Mouse (Mus musculus): ENCODE data around the gene Krt7. TPM values are rescaled to one million over a fixed set of nuclear protein-coding genes. Genes with fewer than 3 reads are reported as not detected.

The Krt7 gene
- polyA plus RNA-seq (2021) = 5.1 TPM

GRCm38 (mm10) chr15:101410775-101411174, at the start of gene Krt7:
Gene Krt7, plus strand, starts transcription at chr15:101411043.
- POLR2A ChIA-PET = no interaction called here
- no peak for TF ChIP-seq CTCF (IDR thresholded peaks at IDR 0.05)
- in situ Hi-C loops (cut with MboI; ENCODE audit: low pct_unique_long_range_greater_than_20kb) = no loop called here
- DNase-seq (ENCODE audit: low read depth, low spot score) (no peak), ATAC-seq (peak; percentile 36)
- CTCF ChIA-PET = interaction anchor here (1.1 kb wide), 1 partner anchor 69 kb away, joined by 3 read pairs; no protein-coding TSS in a partner anchor
- no peaks in the 10 kb centered on the region for H3K27me3 ChIP-seq

GRCm38 (mm10) chr15:101362393-101363010, 48.3 kb upstream of the Krt7 start:
- no peak for DNase-seq (ENCODE audit: low read depth, low spot score)
- TF ChIP-seq CTCF (IDR thresholded peaks at IDR 0.05) = no peak
- in situ Hi-C loops (cut with MboI; ENCODE audit: low pct_unique_long_range_greater_than_20kb) = no loop called here
- CTCF ChIA-PET = interaction anchor here (0.9 to 1.7 kb wide), 5 partner anchors 19 to 703 kb away, joined by 3 to 8 read pairs (median 4); no protein-coding TSS in a partner anchor
- ATAC-seq = no peak
- POLR2A ChIA-PET = no interaction called here
- H3K27me3 ChIP-seq = no peaks in the 10 kb centered on the region

- in situ Hi-C loops (cut with MboI; ENCODE audit: low pct_unique_long_range_greater_than_20kb) = no loop called here
- ChIA-PET POLR2A (no interaction called here), CTCF (interaction anchor here (0.9 to 1.7 kb wide), 3 partner anchors 20 to 23 kb away, joined by 3 to 8 read pairs (median 4); no protein-coding TSS in a partner anchor)
- ATAC-seq (no peak), DNase-seq (ENCODE audit: low read depth, low spot score) (no peak)
- TF ChIP-seq CTCF (IDR thresholded peaks at IDR 0.05) = no peak
- no peaks in the 10 kb centered on the region for H3K27me3 ChIP-seq
Measured at GRCm38 (mm10) chr15:101363933-101364332, 46.9 kb upstream of the Krt7 start.

DNA sequence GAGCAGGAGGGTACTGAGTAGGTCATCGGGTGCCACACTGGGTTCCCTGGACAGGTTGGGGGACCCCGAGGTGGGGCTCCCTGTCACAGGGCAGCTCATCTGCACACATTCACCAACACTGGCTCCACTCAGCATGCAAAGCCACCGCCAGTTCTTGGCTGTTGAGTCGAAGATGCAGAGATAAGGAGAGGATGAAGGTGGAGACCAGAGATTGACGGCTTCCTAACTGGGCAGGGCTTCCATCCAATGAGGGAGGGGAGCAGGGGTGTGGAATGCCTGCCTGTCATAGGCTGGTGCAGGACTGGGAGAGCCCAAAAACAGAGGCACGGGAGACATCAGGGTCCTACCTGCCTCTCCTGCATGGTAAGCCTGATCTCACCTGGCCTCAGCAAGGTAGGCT, 46.4 kb upstream of the Krt7 start:
- TF ChIP-seq CTCF (IDR thresholded peaks at IDR 0.05) = no peak
- in situ Hi-C loops (cut with MboI; ENCODE audit: low pct_unique_long_range_greater_than_20kb) = no loop called here
- no peak for DNase-seq (ENCODE audit: low read depth, low spot score)
- CTCF ChIA-PET = interaction anchor here (0.9 to 1.7 kb wide), 2 partner anchors 12 to 23 kb away, joined by 3 to 4 read pairs; no protein-coding TSS in a partner anchor
- POLR2A ChIA-PET = no interaction called here
- no peaks in the 10 kb centered on the region for H3K27me3 ChIP-seq
- ATAC-seq = no peak

GRCm38 (mm10) chr15:101364891-101365671, 45.8 kb upstream of the Krt7 start:
- ChIA-PET POLR2A (no interaction called here), CTCF (interaction anchor here (1.7 kb wide), 1 partner anchor 11 kb away, joined by 4 read pairs; no protein-coding TSS in a partner anchor)
- ATAC-seq (no peak), DNase-seq (ENCODE audit: low read depth, low spot score) (no peak)
- TF ChIP-seq CTCF (IDR thresholded peaks at IDR 0.05) = no peak
- H3K27me3 ChIP-seq = no peaks in the 10 kb centered on the region
- in situ Hi-C loops (cut with MboI; ENCODE audit: low pct_unique_long_range_greater_than_20kb) = no loop called here

- ChIA-PET POLR2A (no interaction called here), CTCF (interaction anchor here (1.7 kb wide), 1 partner anchor 11 kb away, joined by 4 read pairs; no protein-coding TSS in a partner anchor)
- ATAC-seq (no peak), DNase-seq (ENCODE audit: low read depth, low spot score) (no peak)
- TF ChIP-seq CTCF (IDR thresholded peaks at IDR 0.05) = no peak
- in situ Hi-C loops (cut with MboI; ENCODE audit: low pct_unique_long_range_greater_than_20kb) = no loop called here
- no peaks in the 10 kb centered on the region for H3K27me3 ChIP-seq
Measured at GRCm38 (mm10) chr15:101365721-101366120, 45.1 kb upstream of the Krt7 start.

DNA sequence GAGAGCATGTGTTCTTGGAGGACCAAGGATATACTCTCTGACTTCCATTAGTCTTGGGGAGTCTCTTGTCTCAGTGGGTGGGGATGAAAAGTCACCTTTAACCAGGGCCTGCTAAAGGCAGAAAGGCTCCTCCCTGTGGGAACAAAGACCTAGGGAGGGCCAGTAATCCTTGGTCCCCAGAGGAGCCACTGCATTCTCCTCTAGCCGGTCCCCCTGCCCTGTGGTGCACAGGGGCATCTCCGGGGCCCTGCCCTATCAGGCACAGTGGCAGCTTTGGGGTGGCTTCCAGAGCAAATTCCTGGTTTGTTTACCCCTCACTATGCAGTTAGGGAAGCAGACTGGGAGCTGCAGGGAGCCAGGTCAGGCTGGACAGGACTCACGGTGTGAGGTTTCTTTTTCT, 44.4 kb upstream of the Krt7 start:
- ATAC-seq = no peak
- no peak for DNase-seq (ENCODE audit: low read depth, low spot score)
- TF ChIP-seq CTCF (IDR thresholded peaks at IDR 0.05) = no peak
- CTCF ChIA-PET = interaction anchor here (1.5 kb wide), 1 partner anchor 618 kb away, joined by 3 read pairs; no protein-coding TSS in a partner anchor
- H3K27me3 ChIP-seq = no peaks in the 10 kb centered on the region
- POLR2A ChIA-PET = interaction anchor here (0.5 kb wide), 1 partner anchor 749 kb away, joined by 4 read pairs; no protein-coding TSS in a partner anchor
- in situ Hi-C loops (cut with MboI; ENCODE audit: low pct_unique_long_range_greater_than_20kb) = no loop called here

- in situ Hi-C loops (cut with MboI; ENCODE audit: low pct_unique_long_range_greater_than_20kb) = no loop called here
- POLR2A ChIA-PET = no interaction called here
- no peak for DNase-seq (ENCODE audit: low read depth, low spot score)
- TF ChIP-seq CTCF (IDR thresholded peaks at IDR 0.05) = no peak
- H3K27me3 ChIP-seq = no peaks in the 10 kb centered on the region
- ATAC-seq = no peak
- CTCF ChIA-PET = interaction anchor here (1.5 to 1.6 kb wide), 2 partner anchors 24 to 617 kb away, joined by 3 to 4 read pairs; no protein-coding TSS in a partner anchor
Measured at GRCm38 (mm10) chr15:101366926-101367325, 43.9 kb upstream of the Krt7 start.

GRCm38 (mm10) chr15:101367497-101367896, 43.3 kb upstream of the Krt7 start:
- ChIA-PET CTCF (interaction anchor here (0.5 to 1.6 kb wide), 3 partner anchors 25 to 617 kb away, joined by 3 to 4 read pairs (median 3); no protein-coding TSS in a partner anchor), POLR2A (no interaction called here)
- no peak for TF ChIP-seq CTCF (IDR thresholded peaks at IDR 0.05)
- H3K27me3 ChIP-seq = no peaks in the 10 kb centered on the region
- ATAC-seq (no peak), DNase-seq (ENCODE audit: low read depth, low spot score) (no peak)
- in situ Hi-C loops (cut with MboI; ENCODE audit: low pct_unique_long_range_greater_than_20kb) = no loop called here

DNA sequence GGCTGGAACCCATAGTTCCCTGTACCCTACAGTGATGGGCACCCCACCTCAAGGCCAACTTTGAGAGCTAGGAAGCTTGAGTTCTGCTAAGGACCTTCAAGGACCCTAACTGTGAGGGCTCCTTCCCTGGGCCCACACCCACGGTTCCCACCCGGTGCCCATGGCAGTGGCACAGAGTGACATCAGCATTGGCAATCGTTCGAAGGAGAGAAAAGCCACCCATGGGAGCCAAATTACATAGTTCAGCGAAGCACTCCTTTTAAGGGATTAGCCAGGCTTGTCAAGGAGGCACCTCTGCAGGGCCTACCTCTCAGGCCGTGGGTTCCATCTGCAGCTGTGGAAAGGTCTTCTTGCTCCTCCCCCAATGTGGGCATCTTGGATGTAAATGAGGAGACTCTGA, 42.8 kb upstream of the Krt7 start:
- ATAC-seq = peak; percentile 9
- H3K27me3 ChIP-seq = no peaks in the 10 kb centered on the region
- no peak for DNase-seq (ENCODE audit: low read depth, low spot score)
- ChIA-PET CTCF (interaction anchor here (0.5 to 1.6 kb wide), 2 partner anchors 25 to 154 kb away, joined by 3 to 4 read pairs; no protein-coding TSS in a partner anchor), POLR2A (no interaction called here)
- in situ Hi-C loops (cut with MboI; ENCODE audit: low pct_unique_long_range_greater_than_20kb) = no loop called here
- TF ChIP-seq CTCF (IDR thresholded peaks at IDR 0.05) = no peak

Data from Patski (cell line).